Mouse (Mus musculus) CD4-positive, CD25-positive, alpha-beta regulatory T cell, adult 2 months (primary cell): ENCODE measurements at regions not wholly inside any gene's neighbourhood (a gene's known extent, or its start where the extent isn't known, plus 50 kb on each side); places are given as distances from the start of the nearest gene placed in this dataset.

Experiments used
- DNase-seq: peaks from one replicate; pipeline ENCODE4 v3.0.0-alpha.2; 2012; ENCODE audit warnings: low read depth, low spot score

DNA sequence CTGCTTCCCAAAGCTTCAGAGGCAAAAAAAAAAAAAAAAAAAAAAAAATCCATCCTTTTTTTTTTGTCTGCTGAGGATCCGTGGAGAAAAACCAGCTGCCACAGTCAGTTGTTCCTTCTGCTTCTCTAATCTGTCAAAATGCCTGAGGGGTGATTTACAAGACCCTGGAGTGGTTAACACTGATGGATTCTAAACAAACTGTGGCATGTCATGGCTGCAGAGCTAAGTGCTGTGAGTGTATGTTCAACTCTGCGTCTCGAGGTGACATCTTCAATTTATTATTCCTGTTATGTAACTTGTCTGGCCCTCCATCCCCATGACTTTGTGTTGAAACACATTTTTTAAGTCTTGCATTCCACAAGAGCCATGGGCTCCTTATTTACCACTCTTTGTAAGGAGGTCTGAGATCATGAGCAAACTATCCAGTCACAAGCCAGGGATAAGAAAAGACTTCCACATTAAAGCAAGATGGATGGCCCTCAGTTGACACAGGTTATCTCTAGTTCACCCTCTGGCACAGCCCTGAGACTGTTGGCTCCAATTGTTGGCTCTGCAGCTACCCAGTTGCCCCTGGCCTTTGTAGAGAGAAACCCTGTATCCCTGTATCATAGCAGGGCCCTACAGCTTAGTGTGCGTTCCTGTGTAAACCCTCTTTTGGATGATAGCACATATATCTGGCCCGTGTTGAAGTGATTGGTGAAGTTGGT is 153.6 kb downstream of the Thbs2 start:
- no peak for DNase-seq

DNA sequence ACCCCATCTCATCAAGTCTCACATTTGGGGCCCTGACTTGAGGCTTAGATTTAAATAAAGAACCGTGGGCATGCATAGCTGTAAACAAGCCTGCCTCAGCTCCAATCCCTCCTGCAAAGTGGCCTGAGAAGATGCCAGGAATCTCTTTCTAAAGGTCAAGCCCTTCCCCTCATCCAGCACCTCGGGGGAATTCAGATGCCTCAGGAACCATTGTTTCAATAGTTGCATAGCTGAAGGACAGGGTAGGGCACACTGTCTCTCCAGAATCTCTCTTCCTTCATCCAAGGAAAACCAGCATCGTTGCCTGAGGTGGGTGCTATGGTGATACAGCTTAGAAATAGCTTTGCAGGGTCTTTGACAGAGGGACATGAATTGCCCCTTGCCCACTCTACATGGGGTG is 154.4 kb downstream of the Thbs2 start:
- DNase-seq, result no peak

DNA sequence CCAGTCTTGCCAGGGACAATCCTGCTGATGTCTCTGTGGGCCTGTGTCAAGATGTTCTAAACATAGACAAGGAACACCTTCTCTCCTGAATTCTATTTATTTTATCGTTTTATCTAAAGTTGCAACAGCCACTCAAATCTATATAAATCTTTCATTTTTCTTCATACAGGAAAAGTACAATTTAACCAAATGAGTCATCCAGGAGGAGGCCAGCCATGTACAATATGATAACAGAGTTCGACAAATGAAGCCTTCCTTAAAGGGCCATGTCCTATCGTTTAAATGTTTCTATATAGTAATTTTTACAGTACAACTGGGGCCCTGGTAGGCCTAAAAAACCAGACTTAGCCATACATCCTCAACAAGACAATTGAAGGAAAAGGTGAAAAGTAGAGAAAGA is 154.8 kb downstream of the Thbs2 start:
- no peak for DNase-seq

DNA sequence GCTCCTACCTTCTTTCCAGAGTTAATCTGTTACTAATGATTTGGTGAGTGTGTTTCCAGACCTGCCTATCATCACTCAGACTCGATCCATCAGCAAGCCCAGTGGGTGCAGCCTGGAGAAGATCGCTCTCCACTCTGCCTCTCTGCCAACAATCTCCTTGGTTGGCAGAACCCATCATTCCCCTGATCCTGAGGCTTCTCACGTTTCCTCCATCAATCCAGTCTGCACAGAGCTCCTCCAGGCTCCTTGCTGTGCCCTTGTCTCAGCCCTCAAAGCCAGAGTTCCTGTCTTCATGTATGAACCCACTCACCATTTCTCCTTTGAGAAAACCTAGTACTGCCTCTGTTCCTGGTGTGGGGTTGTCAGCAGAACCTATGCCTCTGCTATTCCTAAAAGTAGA is 155.5 kb downstream of the Thbs2 start:
- DNase-seq, result no peak

DNA sequence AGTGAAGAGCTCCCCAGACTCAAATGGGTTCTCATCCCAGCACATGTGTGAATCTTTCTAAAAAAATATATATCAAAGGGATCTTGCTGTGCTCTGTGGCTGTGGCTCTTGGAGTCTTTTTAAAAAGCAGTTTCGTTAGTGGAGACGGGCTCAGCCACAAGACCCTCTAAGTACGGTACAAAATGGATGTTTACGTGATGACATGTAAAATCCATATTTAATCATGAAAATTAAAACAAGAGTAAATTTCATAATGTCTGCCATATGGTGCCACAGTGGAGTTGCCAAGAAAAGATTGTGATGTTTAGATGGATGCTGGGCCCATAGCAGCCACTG is 161.1 kb downstream of the Thbs2 start:
- no peak for DNase-seq

DNA sequence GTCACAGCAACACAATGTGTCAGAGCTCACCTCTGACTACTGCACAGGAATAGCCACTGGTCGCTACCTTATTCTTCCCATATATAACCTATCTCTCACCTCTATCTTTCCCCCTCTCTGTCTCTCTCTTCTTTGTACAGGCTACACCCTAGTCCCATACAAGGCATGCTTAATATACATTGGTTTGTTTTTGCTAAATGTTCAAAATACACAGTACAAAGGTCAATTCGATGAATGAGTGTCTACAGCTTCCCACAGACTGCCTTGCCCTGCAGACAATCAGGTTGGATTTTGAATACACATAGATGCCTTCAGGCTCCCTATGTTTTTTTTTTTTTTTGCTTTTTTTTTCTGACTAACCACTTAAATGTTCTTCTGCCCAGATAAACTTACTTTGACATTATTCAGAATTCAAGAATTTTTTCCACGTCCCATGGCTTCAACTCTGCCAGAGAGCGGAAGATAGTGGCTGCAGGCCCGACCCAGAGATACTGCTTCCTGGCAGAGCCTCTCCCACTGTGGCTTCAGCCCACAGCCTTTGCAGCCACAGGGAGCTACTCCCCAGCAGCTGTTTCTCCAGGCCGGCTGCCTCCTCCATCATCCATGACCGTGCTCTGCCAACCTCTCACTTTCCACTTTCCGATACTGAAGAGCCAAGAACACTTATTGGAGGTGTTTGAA is 161.6 kb downstream of the Thbs2 start:
- no peak for DNase-seq

DNA sequence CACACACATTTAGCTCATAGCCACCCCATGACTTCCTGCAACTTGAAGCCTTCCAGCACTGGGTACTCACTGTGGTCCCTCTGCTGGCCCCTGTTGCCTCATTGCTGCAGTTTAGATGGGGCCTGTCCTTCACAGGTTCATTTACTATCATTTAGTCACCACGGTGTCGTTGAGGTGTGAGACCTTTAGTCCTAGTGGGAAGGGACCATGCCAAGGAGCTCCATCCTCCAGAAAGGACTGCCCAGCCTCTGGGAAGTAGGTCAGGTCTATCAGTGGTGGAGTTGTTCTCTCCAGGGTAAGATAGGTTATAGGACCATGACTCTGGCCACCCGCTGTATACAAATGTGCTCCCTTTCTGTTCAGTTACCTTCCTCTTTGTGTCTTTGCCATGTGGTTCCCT is 162.2 kb downstream of the Thbs2 start:
- DNase-seq, result no peak

DNA sequence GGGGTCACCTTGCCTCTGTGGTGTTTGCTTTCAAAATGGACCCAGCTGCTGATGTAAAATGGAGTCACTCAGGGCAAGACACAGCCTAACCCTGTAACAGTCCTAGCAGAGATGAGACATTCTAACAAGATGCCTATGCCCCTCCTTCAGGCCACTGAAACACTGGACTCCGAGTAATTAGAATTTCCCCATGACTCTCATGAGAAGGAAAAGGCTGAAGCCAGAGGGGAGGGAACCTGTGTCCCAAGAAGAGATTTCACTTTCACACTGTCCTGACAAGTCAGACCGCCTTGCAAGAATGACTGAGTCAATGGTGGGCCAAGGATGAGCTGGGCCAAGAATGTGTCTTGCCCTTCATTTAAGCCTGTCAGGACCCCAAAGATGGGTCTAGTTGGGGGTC is 166.3 kb downstream of the Thbs2 start:
- no peak for DNase-seq

DNA sequence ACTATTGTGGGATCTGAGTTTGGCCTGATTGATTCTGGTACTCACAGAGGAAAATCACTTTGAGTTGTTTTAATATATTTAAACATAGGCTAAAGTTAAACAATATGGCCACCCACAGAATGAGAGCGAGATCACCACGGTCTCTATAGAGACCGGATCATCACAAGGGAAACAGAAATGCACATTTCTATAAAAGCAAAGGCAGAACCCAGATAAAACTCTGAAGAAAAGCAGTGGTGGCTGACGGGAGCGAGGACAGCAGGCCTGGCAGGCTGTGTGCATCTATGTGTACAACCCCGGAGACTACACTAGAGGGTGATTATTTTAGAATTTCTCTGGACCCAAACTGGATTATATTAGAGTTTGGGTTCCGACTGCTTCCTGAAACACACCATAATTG is 168.8 kb downstream of the Thbs2 start:
- no peak for DNase-seq

DNA sequence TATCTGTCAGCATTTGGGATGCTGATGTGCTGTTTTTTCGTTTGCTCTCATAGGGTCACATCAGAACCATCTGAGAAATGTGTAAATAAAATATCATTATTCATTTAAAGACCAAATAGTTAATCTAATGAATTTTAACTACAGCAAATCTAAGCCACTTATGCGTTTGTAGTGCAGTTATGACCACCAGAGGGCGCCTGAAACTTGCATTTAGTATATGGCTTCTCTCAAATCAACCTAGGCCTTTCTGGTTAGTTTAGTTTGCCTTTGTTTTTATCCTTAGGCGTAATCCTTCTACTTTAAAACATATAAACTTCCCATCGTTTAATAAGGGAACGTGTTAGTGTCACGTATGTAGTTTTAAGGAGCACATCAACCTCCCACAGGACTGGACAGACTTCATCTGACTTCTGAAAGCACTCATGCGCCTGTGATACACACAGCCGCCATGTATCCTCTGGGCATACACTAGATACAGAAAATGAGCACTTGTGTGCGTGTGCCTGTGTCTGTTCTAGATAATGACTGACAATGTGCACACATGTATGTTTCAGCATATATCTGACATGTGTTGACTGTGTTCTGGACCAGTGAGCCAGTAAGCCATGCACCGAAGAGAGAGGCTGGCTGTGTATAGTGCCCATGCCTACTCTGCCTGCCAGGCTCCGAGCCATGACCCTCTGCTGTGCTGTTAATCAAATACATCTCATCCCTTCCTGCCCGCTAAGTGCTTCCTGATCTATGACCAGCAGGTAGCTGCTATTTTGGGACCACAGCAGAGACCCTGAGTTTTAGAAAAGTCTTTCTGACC is 169.4 kb downstream of the Thbs2 start:
- peak; percentile 75 for DNase-seq

DNA sequence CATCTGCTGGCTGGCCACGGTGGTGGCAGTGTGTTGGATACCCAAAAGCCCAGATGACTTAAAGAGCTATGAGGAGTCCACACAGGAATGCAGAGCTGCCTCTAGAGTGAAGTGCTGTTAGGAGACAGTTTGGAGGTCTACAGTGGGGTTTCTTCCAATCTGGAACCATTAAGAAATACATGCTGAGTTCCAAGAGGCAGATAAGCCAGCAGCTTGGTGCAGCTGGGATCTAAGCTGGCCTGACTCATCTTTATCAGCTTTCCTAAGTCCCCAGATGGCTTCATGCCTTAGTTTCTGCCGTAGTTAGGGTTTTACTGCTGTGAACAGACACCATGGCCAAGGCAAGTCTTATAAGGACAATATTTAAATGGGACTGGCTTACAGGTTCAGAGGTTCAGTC is 172.0 kb downstream of the Thbs2 start:
- DNase-seq, result no peak

DNA sequence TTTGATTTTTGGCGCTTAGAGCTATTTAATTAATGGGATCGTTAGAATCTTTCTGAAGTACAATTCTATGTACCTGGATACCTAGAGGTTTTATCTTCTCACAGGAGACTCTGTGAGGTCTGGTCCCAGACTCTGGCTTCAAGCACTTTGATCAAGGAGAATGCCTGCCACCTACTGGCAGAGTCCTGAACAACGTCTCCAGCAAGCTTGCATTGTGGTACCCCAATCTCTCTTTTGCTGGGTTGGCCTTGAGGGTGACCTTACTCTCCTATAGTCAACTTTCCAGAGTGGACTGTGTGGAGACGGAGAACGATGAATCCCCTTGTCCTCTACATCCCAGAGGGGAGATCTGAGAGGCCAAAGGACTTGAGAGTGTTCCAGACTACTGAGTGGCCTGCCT is 173.5 kb downstream of the Thbs2 start:
- DNase-seq, result peak; percentile 45

DNA sequence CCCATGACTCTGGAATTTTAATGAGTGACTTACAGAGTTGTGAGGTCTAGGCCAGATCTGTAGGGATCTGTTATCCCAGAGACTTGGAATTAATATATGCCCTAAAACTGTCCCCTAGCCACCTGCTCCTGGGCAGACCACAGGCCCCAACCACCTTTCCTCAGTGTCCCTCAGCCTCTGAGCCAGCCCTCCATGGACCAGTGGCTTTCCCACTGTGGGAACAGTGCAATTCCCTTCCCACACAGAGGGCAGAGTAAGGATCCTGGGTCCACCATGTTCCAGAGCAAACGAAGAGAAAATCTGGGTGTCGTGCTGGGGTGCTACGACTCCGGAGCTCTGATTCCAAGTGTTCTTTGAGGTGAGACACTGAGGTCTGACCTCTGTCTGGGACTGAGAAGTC is 174.7 kb downstream of the Thbs2 start:
- no peak for DNase-seq

DNA sequence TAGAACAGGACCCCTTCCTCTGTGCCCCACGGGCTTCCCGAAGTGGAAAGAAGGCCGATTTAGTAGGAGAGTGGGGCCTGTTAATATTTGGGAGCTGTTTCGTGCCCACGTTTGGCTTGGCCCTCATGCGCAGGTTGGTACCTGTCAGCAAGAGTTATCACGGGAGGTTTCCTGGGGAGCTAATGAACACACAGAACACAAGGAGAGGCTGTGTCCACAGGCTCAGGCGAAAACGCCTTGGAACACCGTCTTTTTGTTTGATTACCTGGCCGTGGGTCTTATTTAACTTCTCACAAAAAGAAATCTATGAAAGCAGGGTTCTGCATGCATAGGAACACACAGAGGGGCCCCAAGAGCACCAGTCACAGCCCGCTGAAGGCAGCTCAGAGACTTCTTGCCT is 175.8 kb downstream of the Thbs2 start:
- DNase-seq, result no peak

DNA sequence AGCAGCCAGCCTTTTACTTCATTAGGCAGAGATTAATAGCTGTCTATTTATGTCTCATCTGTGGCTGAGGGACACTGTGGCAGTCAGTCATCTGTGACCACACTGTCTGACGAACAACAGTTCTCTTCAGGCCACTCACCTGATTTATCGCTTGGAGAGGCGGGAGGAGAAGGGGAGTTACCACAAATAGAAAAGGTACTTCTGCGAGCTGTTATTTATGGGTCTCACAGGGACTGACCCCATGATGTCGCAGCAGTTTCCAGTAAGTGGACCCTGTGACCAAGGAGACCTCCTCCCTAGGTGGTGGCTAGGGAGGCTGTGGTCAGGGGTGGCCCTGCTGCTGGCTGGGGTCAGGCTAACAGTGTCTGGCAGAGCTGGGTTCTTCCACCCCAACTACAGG is 176.7 kb downstream of the Thbs2 start:
- DNase-seq, result no peak

DNA sequence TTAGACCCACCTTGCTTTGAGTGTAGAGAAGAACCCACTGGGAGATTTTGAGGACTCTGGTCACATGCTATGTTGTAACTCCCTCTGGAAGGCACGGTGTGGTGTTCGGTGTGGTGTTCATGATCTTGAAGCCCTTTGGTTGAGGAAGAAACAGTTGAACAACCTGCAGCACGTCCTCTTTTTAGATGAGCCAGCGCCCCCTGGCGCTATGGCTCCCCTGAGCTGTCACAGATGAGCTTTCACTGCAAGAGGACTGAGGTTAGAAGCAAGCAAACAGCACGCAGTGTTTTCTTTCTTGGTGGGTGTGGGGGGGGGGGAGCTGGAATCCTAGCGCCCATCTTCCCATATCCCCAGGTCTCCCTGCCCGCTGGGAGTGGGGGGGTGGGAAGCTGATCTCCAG is 177.9 kb downstream of the Thbs2 start:
- no peak for DNase-seq

DNA sequence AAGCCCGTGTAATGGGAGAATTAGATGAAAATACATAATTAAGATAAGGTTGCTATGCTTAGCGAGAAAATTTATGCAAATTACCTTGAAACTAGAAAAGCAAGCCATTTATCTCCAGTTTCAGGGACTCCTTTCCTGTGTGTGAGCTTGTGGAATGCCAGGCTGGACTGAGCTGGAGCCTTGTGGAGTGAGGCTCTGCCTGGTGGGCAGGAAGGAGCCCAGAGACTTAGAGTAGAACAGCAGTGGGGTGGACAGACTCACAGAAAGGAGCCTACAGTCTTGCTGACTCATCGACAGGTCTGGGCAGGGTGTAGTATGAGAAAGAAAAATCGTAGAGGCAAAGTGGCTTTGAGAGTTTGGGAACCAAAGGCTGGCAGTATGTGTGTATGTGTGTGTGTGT is 180.6 kb downstream of the Thbs2 start:
- DNase-seq, result no peak

DNA sequence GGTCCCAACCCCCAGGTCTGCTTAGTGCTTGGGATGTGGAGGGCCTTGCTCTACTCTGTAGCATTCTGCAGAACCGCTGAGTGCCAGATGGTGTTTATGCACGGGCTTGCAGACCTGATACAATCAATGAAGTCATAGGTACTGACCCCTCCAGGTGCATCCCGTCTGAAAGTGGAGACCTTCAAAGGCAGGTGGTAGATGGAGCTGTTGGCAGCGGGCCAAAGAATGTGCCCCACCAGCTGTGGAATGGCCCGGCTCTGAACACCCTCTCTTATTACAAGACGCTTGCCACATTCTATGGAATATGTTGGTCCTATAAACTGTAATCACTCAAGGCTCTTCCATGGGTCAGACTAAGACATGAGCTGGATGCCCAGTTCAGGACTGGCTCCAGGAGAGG is 183.5 kb downstream of the Thbs2 start:
- DNase-seq, result no peak

DNA sequence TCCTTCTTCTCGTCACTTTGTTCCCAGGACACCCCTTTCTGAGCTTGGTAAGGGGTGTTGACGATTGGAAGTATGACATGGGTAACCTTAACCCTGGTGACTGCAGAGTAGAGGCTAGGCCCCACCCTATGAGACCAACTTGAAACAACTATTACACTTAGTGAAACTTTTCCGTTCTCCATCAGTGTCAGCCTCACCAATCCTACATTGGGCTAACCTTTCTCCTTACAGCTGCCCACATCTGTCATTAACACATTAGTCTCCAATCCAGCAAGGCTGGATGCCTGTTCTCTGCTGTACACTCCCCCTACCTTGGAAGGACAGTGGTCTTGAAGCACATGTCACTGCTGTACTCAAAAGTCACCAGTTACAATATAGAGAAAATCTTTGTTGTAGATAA is 186.9 kb downstream of the Thbs2 start:
- DNase-seq, result no peak

DNA sequence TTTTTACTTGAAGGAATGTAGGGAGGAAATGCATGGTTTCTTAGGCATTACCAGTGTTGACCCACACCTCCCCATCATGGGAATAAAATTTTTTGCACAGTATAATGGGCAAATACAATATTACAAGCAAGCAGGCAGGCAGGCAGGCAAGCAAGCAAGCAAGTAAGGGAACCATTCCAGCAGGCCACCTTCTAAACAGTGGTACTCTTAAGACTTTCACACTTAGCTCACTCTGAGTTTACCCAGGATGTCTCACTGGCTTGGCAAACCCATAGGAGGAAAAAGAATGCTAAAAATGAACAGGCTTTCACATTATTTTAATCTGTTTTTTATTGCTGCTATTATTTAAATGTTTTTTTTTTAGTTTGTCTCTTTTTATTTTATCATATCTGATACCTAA is 187.9 kb downstream of the Thbs2 start:
- no peak for DNase-seq

DNA sequence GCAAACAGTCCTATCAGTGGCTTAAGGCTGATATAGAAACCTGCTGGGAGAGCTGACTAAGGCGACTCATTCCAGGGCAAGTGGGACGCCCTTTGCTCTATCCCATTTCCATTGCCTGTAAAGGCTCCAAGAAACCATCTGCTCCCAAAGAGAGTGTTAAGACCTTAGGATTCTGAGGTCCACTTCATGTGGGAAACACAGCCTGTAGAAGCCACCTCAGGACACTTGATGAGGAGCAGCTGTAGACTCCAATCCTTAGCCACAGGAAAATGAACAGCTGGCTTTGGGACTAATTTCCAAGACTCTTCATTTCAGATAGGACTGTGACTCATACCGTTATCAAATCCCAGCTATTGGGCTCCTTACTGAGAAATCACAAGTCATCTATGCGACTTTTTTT is 188.6 kb downstream of the Thbs2 start:
- no peak for DNase-seq

DNA sequence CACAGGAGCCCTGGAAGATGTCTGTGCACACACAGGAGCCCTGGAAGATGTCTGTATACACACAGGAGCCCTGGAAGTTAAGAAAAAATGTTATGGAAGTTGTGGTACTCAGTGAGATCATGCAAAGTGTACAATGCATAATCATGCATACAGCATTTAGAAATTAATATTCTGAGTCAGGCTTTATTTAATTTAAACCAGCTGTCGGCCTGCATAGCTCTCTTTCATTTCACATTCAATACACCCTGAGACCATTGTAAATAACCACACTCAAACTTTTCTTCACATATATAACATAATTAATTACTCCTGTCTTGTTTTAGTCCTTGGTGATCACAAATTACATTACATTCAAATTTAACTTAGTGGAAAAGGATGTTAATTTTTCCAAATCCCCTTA is 190.4 kb downstream of the Thbs2 start:
- DNase-seq, result no peak

DNA sequence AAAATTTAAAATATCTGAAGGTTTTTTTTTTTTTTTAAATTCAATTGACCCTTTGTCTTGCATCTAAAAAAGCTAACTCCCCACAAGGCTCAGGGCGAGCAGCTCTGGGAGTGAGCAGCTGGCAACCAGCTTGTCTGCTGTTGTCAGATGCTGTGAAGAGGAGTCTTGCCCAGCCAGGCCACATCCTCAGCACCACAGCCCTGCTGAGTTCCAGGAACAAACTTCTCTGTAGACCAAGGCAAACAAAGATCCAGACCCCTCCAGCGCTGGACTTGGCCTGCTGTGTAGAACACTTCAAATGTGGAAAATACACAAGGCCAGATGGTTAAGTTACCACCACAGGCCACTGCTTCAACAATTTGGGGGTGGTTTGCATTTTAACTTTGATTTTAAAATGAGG is 192.7 kb downstream of the Thbs2 start:
- no peak for DNase-seq
